Mouse (Mus musculus): ENCODE measurements at regions not wholly inside any gene's neighbourhood (a gene's known extent, or its start where the extent isn't known, plus 50 kb on each side); places are given as distances from the start of the nearest gene placed in this dataset.

GRCm38 (mm10) chr8:26854557-26855238 lies 122.4 kb upstream of the Zfp703 start:
- Histone ChIP-seq H3K27ac (no peak overlapping the region), H3K4me3 (replicated peaks; ENCODE audit: low read length) (no peak overlapping the region), H3K4me2 (replicated peaks) (no peak overlapping the region), H3K27me3 (ENCODE audit: control insufficient read depth, insufficient read depth, low read length) (no peaks in the 10 kb centered on the region), H3K4me1 (replicated peaks; ENCODE audit: control insufficient read depth, insufficient read depth, low read length) (0 out of 2 replicates have a peak, but pooled peaks cover under 1% of the 10 kb centered on the region), H3K9me3 (ENCODE audit: control insufficient read depth, low read length) (no peaks in the 10 kb centered on the region), H3K36me3 (replicated peaks; ENCODE audit: control insufficient read depth, insufficient read depth) (no peaks in the 10 kb centered on the region), H3K9ac (no peak overlapping the region)
- no peak for ATAC-seq (ENCODE audit: low FRiP score)
- 79% methylated on average over 12 of the region's 12 CpGs for WGBS
- DNase-seq (ENCODE audit: low spot score): no peak

DNA sequence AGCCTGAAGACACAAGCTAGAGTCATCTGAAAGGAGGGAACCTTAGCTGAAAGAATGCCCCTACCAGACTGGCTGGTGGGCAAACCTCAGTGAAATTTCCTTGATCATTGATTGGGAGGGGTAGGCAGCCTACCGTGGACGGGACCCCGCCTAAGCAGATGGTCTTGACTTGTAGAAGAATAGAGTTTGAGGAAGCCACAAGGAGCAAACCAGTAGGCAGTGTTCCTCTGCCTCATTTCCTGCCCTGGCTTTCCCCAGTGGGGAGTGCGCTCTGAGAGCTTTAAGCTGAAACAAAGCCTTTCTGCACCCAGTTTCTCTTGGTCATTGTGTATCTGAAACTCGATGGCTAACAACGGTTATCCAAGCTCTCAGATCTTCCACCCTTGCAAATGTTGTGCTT lies 121.9 kb upstream of the Zfp703 start:
- Histone ChIP-seq H3K27ac (no peak overlapping the region), H3K27me3 (ENCODE audit: control insufficient read depth, insufficient read depth, low read length) (no peaks in the 10 kb centered on the region), H3K9me3 (ENCODE audit: control insufficient read depth, low read length) (no peaks in the 10 kb centered on the region), H3K4me2 (replicated peaks) (no peak overlapping the region), H3K36me3 (replicated peaks; ENCODE audit: control insufficient read depth, insufficient read depth) (no peaks in the 10 kb centered on the region), H3K4me3 (replicated peaks; ENCODE audit: low read length) (no peak overlapping the region), H3K9ac (no peak overlapping the region), H3K4me1 (replicated peaks; ENCODE audit: control insufficient read depth, insufficient read depth, low read length) (no peaks in the 10 kb centered on the region)
- ATAC-seq (ENCODE audit: low FRiP score) (no peak), DNase-seq (ENCODE audit: low spot score) (no peak)
- WGBS: 80% methylated on average over 6 of the region's 6 CpGs

- no peak for DNase-seq (ENCODE audit: low spot score)
- H3K9ac ChIP-seq: no peak overlapping the region
These were observed 112.6 kb upstream of the Zfp703 start for GRCm38 (mm10) chr8:26864571-26864970.

DNA sequence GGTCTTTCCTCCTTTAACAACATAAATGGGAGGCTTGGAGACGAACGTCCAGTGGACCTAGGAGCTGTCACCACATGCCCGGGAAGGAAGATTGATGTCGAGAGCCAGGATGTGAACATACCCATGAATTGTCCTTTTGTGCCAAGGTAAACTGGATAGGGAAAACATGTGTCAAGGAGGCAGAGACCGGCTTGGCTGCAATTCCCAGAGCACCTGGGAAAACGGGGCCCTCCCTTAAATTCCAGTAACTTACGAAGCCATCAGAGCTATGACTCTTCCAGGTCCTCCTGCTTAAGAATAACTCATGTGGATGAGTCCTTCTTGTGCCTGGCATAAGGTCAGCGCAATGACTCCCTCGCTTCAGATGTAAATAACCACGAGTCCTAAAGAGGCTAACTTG lies 112.2 kb upstream of the Zfp703 start:
- no peak overlapping the region for H3K9ac ChIP-seq
- 0 out of 2 replicates have a peak, but pooled peaks cover 2% of the 10 kb centered on the region for H3K9me3 ChIP-seq (ENCODE audit: control insufficient read depth, low read length)
- no peak overlapping the region for H3K4me3 ChIP-seq (replicated peaks; ENCODE audit: low read length)
- DNase-seq (ENCODE audit: low spot score): no peak
- no peaks in the 10 kb centered on the region for H3K4me1 ChIP-seq (replicated peaks; ENCODE audit: control insufficient read depth, insufficient read depth, low read length)
- no peak overlapping the region for H3K4me2 ChIP-seq (replicated peaks)
- H3K27ac ChIP-seq: no peak overlapping the region
- H3K36me3 ChIP-seq (replicated peaks; ENCODE audit: control insufficient read depth, insufficient read depth): no peaks in the 10 kb centered on the region
- no peak for ATAC-seq (ENCODE audit: low FRiP score)
- 77% methylated on average over 10 of the region's 10 CpGs for WGBS
- no peaks in the 10 kb centered on the region for H3K27me3 ChIP-seq (ENCODE audit: control insufficient read depth, insufficient read depth, low read length)

More at GRCm38 (mm10) chr8:26864571-26864970, 112.6 kb upstream of the Zfp703 start:
- H3K27ac ChIP-seq: no peak overlapping the region
- 90% methylated on average over 2 of the region's 2 CpGs for whole genome bisulfite sequencing
- ATAC-seq (ENCODE audit: low FRiP score): no peak
- H3K4me1 ChIP-seq (replicated peaks; ENCODE audit: control insufficient read depth, insufficient read depth, low read length): no peaks in the 10 kb centered on the region
- H3K4me3 ChIP-seq (replicated peaks; ENCODE audit: low read length): no peak overlapping the region
- H3K36me3 ChIP-seq (replicated peaks; ENCODE audit: control insufficient read depth, insufficient read depth): no peaks in the 10 kb centered on the region
- no peaks in the 10 kb centered on the region for H3K27me3 ChIP-seq (ENCODE audit: control insufficient read depth, insufficient read depth, low read length)
- H3K9me3 ChIP-seq (ENCODE audit: control insufficient read depth, low read length): no peaks in the 10 kb centered on the region
- no peak overlapping the region for H3K4me2 ChIP-seq (replicated peaks)

DNA sequence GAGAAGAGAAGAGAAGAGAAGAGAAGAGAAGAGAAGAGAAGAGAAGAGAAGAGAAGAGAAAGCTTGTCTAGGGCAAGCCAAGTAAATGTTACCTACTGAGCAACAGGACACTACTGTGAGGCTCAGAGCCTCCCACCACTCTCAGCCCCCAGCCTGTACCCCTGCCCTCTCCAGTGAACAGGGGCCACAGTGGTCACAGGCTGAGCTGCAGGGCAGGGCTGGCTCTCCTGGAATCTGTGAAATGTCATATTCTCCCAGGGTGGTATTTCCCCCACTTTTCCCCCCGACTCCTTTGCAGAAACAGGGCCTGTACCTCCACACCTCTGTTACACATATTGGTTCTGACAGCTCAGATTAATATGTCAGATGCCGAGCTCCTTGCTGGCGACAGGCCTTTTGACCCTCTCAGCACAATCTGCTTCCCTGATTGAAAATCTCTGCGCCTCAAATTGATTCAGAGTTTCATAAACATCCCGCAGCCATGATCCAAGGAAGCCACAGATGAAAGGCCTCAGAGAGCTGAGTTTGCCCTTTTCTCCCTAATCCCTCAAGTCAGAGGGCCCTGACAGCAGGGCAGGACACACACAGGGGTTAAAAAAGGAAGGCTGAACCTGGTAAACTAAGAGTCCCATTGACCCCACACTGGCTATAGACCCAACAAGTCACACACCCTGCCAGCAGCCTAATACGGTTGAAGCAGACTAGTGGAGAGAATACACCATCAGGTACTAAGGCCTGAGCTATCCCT lies 108.8 kb upstream of the Zfp703 start:
- no peaks in the 10 kb centered on the region for H3K4me1 ChIP-seq (replicated peaks; ENCODE audit: control insufficient read depth, insufficient read depth, low read length)
- DNase-seq (ENCODE audit: low spot score): no peak
- H3K4me3 ChIP-seq (replicated peaks; ENCODE audit: low read length): no peak overlapping the region
- H3K9ac ChIP-seq: no peak overlapping the region
- no peak overlapping the region for H3K4me2 ChIP-seq (replicated peaks)
- 0 out of 2 replicates have a peak, but pooled peaks cover 7% of the 10 kb centered on the region for H3K9me3 ChIP-seq (ENCODE audit: control insufficient read depth, low read length)
- H3K27me3 ChIP-seq (ENCODE audit: control insufficient read depth, insufficient read depth, low read length): no peaks in the 10 kb centered on the region
- H3K27ac ChIP-seq: no peak overlapping the region
- no peaks in the 10 kb centered on the region for H3K36me3 ChIP-seq (replicated peaks; ENCODE audit: control insufficient read depth, insufficient read depth)
- WGBS: 67% methylated on average over 6 of the region's 6 CpGs
- ATAC-seq (ENCODE audit: low FRiP score): no peak

- Histone ChIP-seq H3K4me2 (replicated peaks) (no peak overlapping the region), H3K27ac (no peak overlapping the region), H3K9me3 (ENCODE audit: control insufficient read depth, low read length) (0 out of 2 replicates have a peak, but pooled peaks cover 7% of the 10 kb centered on the region), H3K9ac (no peak overlapping the region), H3K27me3 (ENCODE audit: control insufficient read depth, insufficient read depth, low read length) (no peaks in the 10 kb centered on the region), H3K4me1 (replicated peaks; ENCODE audit: control insufficient read depth, insufficient read depth, low read length) (no peaks in the 10 kb centered on the region), H3K4me3 (replicated peaks; ENCODE audit: low read length) (no peak overlapping the region), H3K36me3 (replicated peaks; ENCODE audit: control insufficient read depth, insufficient read depth) (no peaks in the 10 kb centered on the region)
- DNase-seq (ENCODE audit: low spot score) (no peak), ATAC-seq (ENCODE audit: low FRiP score) (no peak)
- WGBS: 74% methylated on average over 2 of the region's 2 CpGs
These were observed 108.3 kb upstream of the Zfp703 start for GRCm38 (mm10) chr8:26868849-26869110.

DNA sequence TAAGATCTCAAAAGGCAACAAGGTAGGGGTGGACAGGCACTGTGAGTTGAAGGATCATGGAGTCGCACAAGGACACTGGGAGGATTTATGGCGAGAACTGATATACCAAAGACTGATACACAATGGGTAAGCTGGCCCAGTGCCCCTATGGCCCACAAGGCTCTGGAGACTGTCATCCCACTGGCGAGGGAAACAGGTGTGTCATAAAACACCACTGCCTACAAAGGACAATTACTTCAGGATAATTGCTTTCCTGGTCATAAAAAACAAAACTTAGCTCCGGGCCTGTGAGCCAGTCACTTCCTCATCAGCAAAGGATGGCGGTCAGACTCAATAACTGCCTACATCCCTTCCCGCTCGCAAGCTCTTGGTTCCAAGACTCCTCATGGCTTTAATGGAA lies 105.3 kb upstream of the Zfp703 start:
- Histone ChIP-seq H3K4me1 (replicated peaks; ENCODE audit: control insufficient read depth, insufficient read depth, low read length) (no peaks in the 10 kb centered on the region), H3K36me3 (replicated peaks; ENCODE audit: control insufficient read depth, insufficient read depth) (no peaks in the 10 kb centered on the region)

GRCm38 (mm10) chr8:26872382-26872781 lies 104.7 kb upstream of the Zfp703 start:
- Histone ChIP-seq H3K4me2 (replicated peaks) (no peak overlapping the region), H3K4me3 (replicated peaks; ENCODE audit: low read length) (no peak overlapping the region), H3K9me3 (ENCODE audit: control insufficient read depth, low read length) (0 out of 2 replicates have a peak, but pooled peaks cover 7% of the 10 kb centered on the region), H3K4me1 (replicated peaks; ENCODE audit: control insufficient read depth, insufficient read depth, low read length) (no peaks in the 10 kb centered on the region), H3K36me3 (replicated peaks; ENCODE audit: control insufficient read depth, insufficient read depth) (no peaks in the 10 kb centered on the region), H3K27ac (no peak overlapping the region), H3K27me3 (ENCODE audit: control insufficient read depth, insufficient read depth, low read length) (no peaks in the 10 kb centered on the region), H3K9ac (no peak overlapping the region)
- no peak for DNase-seq (ENCODE audit: low spot score)
- 84% methylated on average over 3 of the region's 3 CpGs for WGBS
- ATAC-seq (ENCODE audit: low FRiP score): no peak

More for the DNA sequence above, 105.3 kb upstream of the Zfp703 start:
- no peak for DNase-seq (ENCODE audit: low spot score)
- H3K27ac ChIP-seq: no peak overlapping the region
- H3K27me3 ChIP-seq (ENCODE audit: control insufficient read depth, insufficient read depth, low read length): no peaks in the 10 kb centered on the region
- H3K4me2 ChIP-seq (replicated peaks): no peak overlapping the region
- no peak for ATAC-seq (ENCODE audit: low FRiP score)
- no peak overlapping the region for H3K4me3 ChIP-seq (replicated peaks; ENCODE audit: low read length)
- no peak overlapping the region for H3K9ac ChIP-seq
- 0 out of 2 replicates have a peak, but pooled peaks cover 7% of the 10 kb centered on the region for H3K9me3 ChIP-seq (ENCODE audit: control insufficient read depth, low read length)
- 96% methylated on average over 7 of the region's 7 CpGs for WGBS

DNA sequence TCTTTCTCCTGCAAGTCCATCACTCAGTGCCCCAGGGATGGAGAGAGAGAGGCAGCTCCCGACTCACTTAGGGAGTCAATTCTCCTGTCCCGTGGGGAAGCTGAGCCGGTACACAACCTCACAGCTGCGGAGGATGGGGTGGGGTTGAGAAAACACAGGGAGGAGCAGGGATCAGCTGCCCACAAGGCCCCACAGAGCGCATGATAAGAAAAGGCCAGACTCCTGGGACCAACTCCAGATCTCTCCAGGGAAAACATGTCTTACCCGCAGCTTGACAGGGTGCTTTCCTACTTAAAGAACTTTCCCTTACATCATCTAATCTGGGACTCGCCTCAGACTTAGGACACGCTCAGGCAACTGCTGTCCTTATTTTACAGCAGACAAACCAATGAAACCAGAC lies 104.3 kb upstream of the Zfp703 start:
- WGBS: 71% methylated on average over 8 of the region's 8 CpGs
- no peak overlapping the region for H3K4me3 ChIP-seq (replicated peaks; ENCODE audit: low read length)

More for the DNA sequence above, 104.3 kb upstream of the Zfp703 start:
- Histone ChIP-seq H3K27me3 (ENCODE audit: control insufficient read depth, insufficient read depth, low read length) (no peaks in the 10 kb centered on the region), H3K4me1 (replicated peaks; ENCODE audit: control insufficient read depth, insufficient read depth, low read length) (no peaks in the 10 kb centered on the region), H3K36me3 (replicated peaks; ENCODE audit: control insufficient read depth, insufficient read depth) (no peaks in the 10 kb centered on the region), H3K9me3 (ENCODE audit: control insufficient read depth, low read length) (0 out of 2 replicates have a peak, but pooled peaks cover 7% of the 10 kb centered on the region), H3K9ac (no peak overlapping the region), H3K4me2 (replicated peaks) (no peak overlapping the region), H3K27ac (no peak overlapping the region)
- no peak for DNase-seq (ENCODE audit: low spot score)
- no peak for ATAC-seq (ENCODE audit: low FRiP score)
